Mouse (Mus musculus) yolk sac, embryonic 10.5 days (tissue): ENCODE data around the gene Tsen2.

ENCODE experiments used
- DNase-seq: peaks from one replicate; pipeline ENCODE4 v3.0.0-alpha.2; 2017; ENCODE audit warnings: low spot score

Tsen2 gene

GRCm38 (mm10) chr6:115544442-115544970 lies at the start of gene Tsen2:
Gene Tsen2 (plus strand): TSS chr6:115544664.
- peak; percentile 95 for DNase-seq

GRCm38 (mm10) chr6:115499540-115499939 lies 44.9 kb upstream of the Tsen2 start:
- no peak for DNase-seq

- no peak for DNase-seq
Measured at GRCm38 (mm10) chr6:115500234-115500633, 44.2 kb upstream of the Tsen2 start.

- no peak for DNase-seq
Measured at GRCm38 (mm10) chr6:115501131-115501530, 43.3 kb upstream of the Tsen2 start.

GRCm38 (mm10) chr6:115503038-115503437 lies 41.4 kb upstream of the Tsen2 start:
- no peak for DNase-seq

GRCm38 (mm10) chr6:115503549-115504159 lies 40.8 kb upstream of the Tsen2 start:
- DNase-seq, result no peak

GRCm38 (mm10) chr6:115504160-115504558 lies 40.3 kb upstream of the Tsen2 start:
- no peak for DNase-seq

GRCm38 (mm10) chr6:115504915-115505314 lies 39.5 kb upstream of the Tsen2 start:
- no peak for DNase-seq

- DNase-seq, result no peak
Measured at GRCm38 (mm10) chr6:115506425-115506824, 38.0 kb upstream of the Tsen2 start.

- DNase-seq, result no peak
Measured at GRCm38 (mm10) chr6:115511447-115511846, 33.0 kb upstream of the Tsen2 start.

GRCm38 (mm10) chr6:115513207-115513606 lies 31.3 kb upstream of the Tsen2 start:
- DNase-seq, result no peak

- no peak for DNase-seq
Measured at GRCm38 (mm10) chr6:115517904-115518303, 26.6 kb upstream of the Tsen2 start.

GRCm38 (mm10) chr6:115518352-115518751 lies 26.1 kb upstream of the Tsen2 start:
- DNase-seq, result no peak

GRCm38 (mm10) chr6:115519275-115519699 lies 25.2 kb upstream of the Tsen2 start:
- no peak for DNase-seq

GRCm38 (mm10) chr6:115521923-115522322 lies 22.5 kb upstream of the Tsen2 start:
- DNase-seq, result no peak

GRCm38 (mm10) chr6:115522691-115523146 lies 21.7 kb upstream of the Tsen2 start:
- no peak for DNase-seq

GRCm38 (mm10) chr6:115523201-115523600 lies 21.3 kb upstream of the Tsen2 start:
- DNase-seq, result no peak

GRCm38 (mm10) chr6:115524449-115524990 lies 19.9 kb upstream of the Tsen2 start:
- no peak for DNase-seq

- no peak for DNase-seq
Measured at GRCm38 (mm10) chr6:115527418-115527817, 17.0 kb upstream of the Tsen2 start.

- DNase-seq, result no peak
Measured at GRCm38 (mm10) chr6:115528372-115528771, 16.1 kb upstream of the Tsen2 start.

- no peak for DNase-seq
Measured at GRCm38 (mm10) chr6:115534617-115535016, 9.8 kb upstream of the Tsen2 start.

GRCm38 (mm10) chr6:115536169-115536568 lies 8.3 kb upstream of the Tsen2 start:
- no peak for DNase-seq

- DNase-seq, result peak; percentile 91
Measured at GRCm38 (mm10) chr6:115538645-115539429, 5.6 kb upstream of the Tsen2 start.
